Mouse (Mus musculus): Measurements from ENCODE around the gene Slc5a4b. TPM values are rescaled to one million over a fixed set of nuclear protein-coding genes. Genes with fewer than 3 reads are reported as not detected.
A peak's percentile ranks its signal among the peaks of the same experiment; 100 is the strongest.

Gene Slc5a4b
- polyA plus RNA-seq, 1 experiment: not detected

GRCm38 (mm10) chr10:76031511-76032401, 79.0 kb downstream of the Slc5a4b start:
- Histone ChIP-seq H3K36me3 (ENCODE audit: control insufficient read depth) (peaks cover 15% of the 10 kb centered on the region), H3K9me3 (ENCODE audit: control insufficient read depth, low read length) (no peaks in the 10 kb centered on the region), H3K27me3 (ENCODE audit: control insufficient read depth) (no peaks in the 10 kb centered on the region), H3K4me1 (ENCODE audit: control insufficient read depth) (peaks cover 31% of the 10 kb centered on the region), H3K4me3 (replicated peaks) (peak overlapping the region; percentile 96)
- TF ChIP-seq TAL1 (IDR thresholded peaks at IDR 0.05; ENCODE audit: low read length): no peak
- 0 out of 2 replicates have a peak, but pooled peaks have one; percentile 29 for TF ChIP-seq GATA1 (IDR thresholded peaks at IDR 0.05; ENCODE audit: low read length)

GRCm38 (mm10) chr10:76030496-76030895, 80.3 kb downstream of the Slc5a4b start:
- no peaks in the 10 kb centered on the region for H3K9me3 ChIP-seq (ENCODE audit: control insufficient read depth, low read length)
- no peak overlapping the region for H3K4me3 ChIP-seq (replicated peaks)
- peaks cover 31% of the 10 kb centered on the region for H3K4me1 ChIP-seq (ENCODE audit: control insufficient read depth)
- TF ChIP-seq TAL1 (IDR thresholded peaks at IDR 0.05; ENCODE audit: low read length) (no peak), GATA1 (IDR thresholded peaks at IDR 0.05; ENCODE audit: low read length) (no peak)
- peaks cover 9% of the 10 kb centered on the region for H3K36me3 ChIP-seq (ENCODE audit: control insufficient read depth)
- H3K27me3 ChIP-seq (ENCODE audit: control insufficient read depth): no peaks in the 10 kb centered on the region

GRCm38 (mm10) chr10:76029276-76029675, 81.5 kb downstream of the Slc5a4b start:
- Histone ChIP-seq H3K4me3 (replicated peaks) (no peak overlapping the region), H3K36me3 (ENCODE audit: control insufficient read depth) (peaks cover 3% of the 10 kb centered on the region), H3K9me3 (ENCODE audit: control insufficient read depth, low read length) (no peaks in the 10 kb centered on the region), H3K27me3 (ENCODE audit: control insufficient read depth) (no peaks in the 10 kb centered on the region), H3K4me1 (ENCODE audit: control insufficient read depth) (peaks cover 26% of the 10 kb centered on the region)
- no peak for TF ChIP-seq GATA1 (IDR thresholded peaks at IDR 0.05; ENCODE audit: low read length)
- TF ChIP-seq TAL1 (IDR thresholded peaks at IDR 0.05; ENCODE audit: low read length): no peak

DNA sequence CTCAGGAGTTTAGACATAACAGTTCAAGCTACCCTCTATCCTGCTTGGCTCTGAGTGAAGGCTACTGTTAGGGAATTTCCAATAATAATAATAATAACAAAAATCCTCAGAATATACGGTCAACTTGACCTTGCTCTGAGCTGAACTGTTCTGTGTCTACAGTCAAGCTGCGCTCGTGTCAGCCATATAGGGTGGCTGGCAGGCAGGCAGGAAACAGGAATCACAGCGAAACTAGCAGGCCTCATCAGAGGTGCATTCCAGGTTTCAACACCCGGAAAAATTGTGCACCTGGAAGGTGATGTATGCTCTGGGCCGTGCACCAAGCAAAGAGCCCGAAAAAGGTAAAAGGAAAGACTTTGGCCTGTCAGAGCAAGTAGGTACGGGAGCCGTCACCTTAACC, 82.4 kb downstream of the Slc5a4b start:
- H3K9me3 ChIP-seq (ENCODE audit: control insufficient read depth, low read length): no peaks in the 10 kb centered on the region
- no peak overlapping the region for H3K4me3 ChIP-seq (replicated peaks)
- no peaks in the 10 kb centered on the region for H3K36me3 ChIP-seq (ENCODE audit: control insufficient read depth)
- TF ChIP-seq GATA1 (IDR thresholded peaks at IDR 0.05; ENCODE audit: low read length) (no peak), TAL1 (IDR thresholded peaks at IDR 0.05; ENCODE audit: low read length) (no peak)
- no peaks in the 10 kb centered on the region for H3K27me3 ChIP-seq (ENCODE audit: control insufficient read depth)
- peaks cover 19% of the 10 kb centered on the region for H3K4me1 ChIP-seq (ENCODE audit: control insufficient read depth)

- no peak overlapping the region for H3K4me3 ChIP-seq (replicated peaks)
- no peak for TF ChIP-seq TAL1 (IDR thresholded peaks at IDR 0.05; ENCODE audit: low read length)
- no peak for TF ChIP-seq GATA1 (IDR thresholded peaks at IDR 0.05; ENCODE audit: low read length)
- H3K27me3 ChIP-seq (ENCODE audit: control insufficient read depth): no peaks in the 10 kb centered on the region
- H3K4me1 ChIP-seq (ENCODE audit: control insufficient read depth): peaks cover 15% of the 10 kb centered on the region
- no peaks in the 10 kb centered on the region for H3K9me3 ChIP-seq (ENCODE audit: control insufficient read depth, low read length)
- no peaks in the 10 kb centered on the region for H3K36me3 ChIP-seq (ENCODE audit: control insufficient read depth)
Observed at GRCm38 (mm10) chr10:76028016-76028366, 82.8 kb downstream of the Slc5a4b start.

GRCm38 (mm10) chr10:76027127-76028015, 83.4 kb downstream of the Slc5a4b start:
- Histone ChIP-seq H3K27me3 (ENCODE audit: control insufficient read depth) (no peaks in the 10 kb centered on the region), H3K9me3 (ENCODE audit: control insufficient read depth, low read length) (no peaks in the 10 kb centered on the region), H3K36me3 (ENCODE audit: control insufficient read depth) (no peaks in the 10 kb centered on the region), H3K4me3 (replicated peaks) (no peak overlapping the region), H3K4me1 (ENCODE audit: control insufficient read depth) (peaks cover 11% of the 10 kb centered on the region)
- TF ChIP-seq TAL1 (IDR thresholded peaks at IDR 0.05; ENCODE audit: low read length) (no peak), GATA1 (IDR thresholded peaks at IDR 0.05; ENCODE audit: low read length) (no peak)

DNA sequence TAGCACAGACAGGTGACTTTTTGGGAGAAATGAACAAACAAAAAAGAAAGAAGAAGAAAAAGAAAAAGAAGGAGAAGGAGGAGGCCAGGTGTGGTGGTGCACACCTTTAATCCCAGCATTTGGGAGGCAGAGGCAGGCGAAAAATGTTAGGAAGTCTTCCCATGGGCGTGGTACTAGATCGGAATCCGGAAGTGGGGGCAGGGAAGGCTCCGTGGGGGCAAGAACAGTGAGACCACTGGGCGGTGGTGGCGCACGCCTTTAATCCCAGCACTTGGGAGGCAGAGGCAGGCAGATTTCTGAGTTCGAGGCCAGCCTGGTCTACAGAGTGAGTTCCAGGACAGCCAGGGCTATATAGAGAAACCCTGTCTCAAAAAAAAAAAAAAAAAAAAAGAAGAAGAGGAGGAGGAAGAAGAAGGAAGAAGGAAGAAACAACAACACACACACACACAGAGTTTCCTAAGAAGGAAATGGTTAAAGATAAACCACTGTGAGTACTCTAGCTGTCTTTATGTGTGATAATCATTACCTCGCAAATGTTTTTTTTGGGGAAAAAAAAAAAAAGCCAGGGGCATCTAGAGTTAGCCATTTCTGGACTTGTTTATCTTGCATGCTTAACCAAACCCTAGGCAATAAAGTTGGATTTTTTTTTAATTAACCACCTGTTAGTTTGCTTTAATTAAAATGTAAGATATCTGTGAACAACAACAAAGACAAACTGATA, 85.1 kb downstream of the Slc5a4b start:
- TF ChIP-seq TAL1 (IDR thresholded peaks at IDR 0.05; ENCODE audit: low read length): no peak
- no peaks in the 10 kb centered on the region for H3K27me3 ChIP-seq (ENCODE audit: control insufficient read depth)
- no peak overlapping the region for H3K4me3 ChIP-seq (replicated peaks)
- H3K4me1 ChIP-seq (ENCODE audit: control insufficient read depth): peaks cover 11% of the 10 kb centered on the region
- H3K36me3 ChIP-seq (ENCODE audit: control insufficient read depth): no peaks in the 10 kb centered on the region
- H3K9me3 ChIP-seq (ENCODE audit: control insufficient read depth, low read length): 0 out of 2 replicates have a peak, but pooled peaks cover 2% of the 10 kb centered on the region

- Histone ChIP-seq H3K9me3 (ENCODE audit: control insufficient read depth, low read length) (peaks cover 5% of the 10 kb centered on the region), H3K36me3 (ENCODE audit: control insufficient read depth) (no peaks in the 10 kb centered on the region), H3K4me3 (replicated peaks) (no peak overlapping the region), H3K27me3 (ENCODE audit: control insufficient read depth) (no peaks in the 10 kb centered on the region), H3K4me1 (ENCODE audit: control insufficient read depth) (peaks cover 7% of the 10 kb centered on the region)
- TF ChIP-seq GATA1 (IDR thresholded peaks at IDR 0.05; ENCODE audit: low read length) (no peak), TAL1 (IDR thresholded peaks at IDR 0.05; ENCODE audit: low read length) (no peak)
Observed at GRCm38 (mm10) chr10:76023921-76024320, 86.8 kb downstream of the Slc5a4b start.

Measured in erythroblast, embryonic 14.5 days (primary cell).